Comparison of ENCODE assay signal across 27 mouse cellular contexts in genomic region chr19:6956461-6956860, GRCm38 (mm10). TPM values are rescaled to one million over a fixed set of nuclear protein-coding genes. Genes with fewer than 3 reads are reported as not detected.
DNase-seq lines count a peak whose midpoint lies in the region; ATAC-seq lines count a peak whose summit lies in the region.
"Had no signal": no experiment of that assay in that cellular context is flagged by ENCODE, and none has a peak within 500 bp of the region (broad histone marks: within the 10 kb centered on the region; RNA-seq: fewer than 3 reads in every experiment).

No protein-coding gene starts in this region.

- WGBS in heart, embryonic 10.5 days = 61% methylated on average over 9 of the region's 10 CpGs
- 85% methylated on average over 10 of the region's 10 CpGs for WGBS in hindbrain, embryonic 10.5 days
- 69% methylated on average over 10 of the region's 10 CpGs for WGBS in hindbrain, embryonic 11.5 days

- no peak overlapping the region for H3K27ac ChIP-seq in heart, embryonic 10.5 days
- H3K27ac ChIP-seq in hindbrain, embryonic 10.5 days = 0 out of 2 replicates have a peak overlapping the region, but pooled peaks have one; percentile 35
- H3K27ac ChIP-seq in hindbrain, embryonic 11.5 days (ENCODE audit: low read depth, low read length) = no peak overlapping the region
- H3K27ac ChIP-seq: embryonic facial prominence, embryonic 12.5 days; embryonic facial prominence, embryonic 15.5 days; gastrocnemius, adult 2 months; hindbrain, embryonic 14.5 days; hindbrain, postnatal 0 days had no signal

- H3K27me3 ChIP-seq in heart, embryonic 10.5 days (ENCODE audit: insufficient read depth, poor library complexity, severe bottlenecking) = no peaks in the 10 kb centered on the region
- no peaks in the 10 kb centered on the region for H3K27me3 ChIP-seq in hindbrain, embryonic 10.5 days (ENCODE audit: insufficient read depth, poor library complexity, severe bottlenecking)
- H3K27me3 ChIP-seq in hindbrain, embryonic 11.5 days (ENCODE audit: control insufficient read depth, insufficient read depth, low read length) = no peaks in the 10 kb centered on the region; the same call in 1 of the 2 replicates
- H3K27me3 ChIP-seq: embryonic facial prominence, embryonic 12.5 days; embryonic facial prominence, embryonic 15.5 days had no signal

- H3K4me3 ChIP-seq in heart, embryonic 10.5 days = no peak overlapping the region
- 0 out of 2 replicates have a peak overlapping the region, but pooled peaks have one; percentile 9 for H3K4me3 ChIP-seq in hindbrain, embryonic 10.5 days
- no peak overlapping the region for H3K4me3 ChIP-seq in hindbrain, embryonic 11.5 days (ENCODE audit: low read depth, low read length)
- H3K4me3 ChIP-seq: embryonic facial prominence, embryonic 12.5 days; embryonic facial prominence, embryonic 15.5 days; gastrocnemius, adult 2 months had no signal

- no peak overlapping the region for H3K4me2 ChIP-seq in hindbrain, embryonic 11.5 days (replicated peaks; ENCODE audit: low read depth, low read length)
- H3K4me2 ChIP-seq: embryonic facial prominence, embryonic 12.5 days; embryonic facial prominence, embryonic 15.5 days; hindbrain, embryonic 14.5 days had no signal

- peak; percentile 36 for DNase-seq in adrenal gland, adult 2 months
- no peak for DNase-seq in adrenal gland, adult 8-10 months
- DNase-seq in heart, adult 11 months = peak; percentile 93
- no peak for DNase-seq in heart, embryonic 10.5 days (ENCODE audit: low spot score)
- no peak for DNase-seq in hindbrain, embryonic 10.5 days (ENCODE audit: low spot score)
- no peak for DNase-seq in hindbrain, embryonic 11.5 days (ENCODE audit: low spot score)
- DNase-seq in ovary, adult 18-20 months (ENCODE audit: low spot score) = no peak
- DNase-seq: cerebellum, adult 11 months; cerebellum, adult 2 months; cerebellum, postnatal 25 days; forebrain, postnatal 0 days; gastrocnemius, adult 2 months; gastrocnemius, postnatal 14 days; heart, adult 18-20 months; heart, postnatal 14 days; kidney, adult 11 months; kidney, adult 8-10 months had no signal

- H3K9me3 ChIP-seq in heart, embryonic 10.5 days = no peaks in the 10 kb centered on the region
- no peaks in the 10 kb centered on the region for H3K9me3 ChIP-seq in hindbrain, embryonic 10.5 days
- no peaks in the 10 kb centered on the region for H3K9me3 ChIP-seq in hindbrain, embryonic 11.5 days (ENCODE audit: control insufficient read depth, low read length)
- H3K9me3 ChIP-seq: embryonic facial prominence, embryonic 12.5 days; embryonic facial prominence, embryonic 15.5 days; G1E had no signal

- H3K36me3 ChIP-seq in heart, embryonic 10.5 days = peaks cover 70% of the 10 kb centered on the region
- H3K36me3 ChIP-seq in hindbrain, embryonic 10.5 days = peaks cover 65% of the 10 kb centered on the region
- H3K36me3 ChIP-seq in hindbrain, embryonic 11.5 days (ENCODE audit: control insufficient read depth, insufficient read depth, low read length) = 0 out of 2 replicates have a peak, but pooled peaks cover 2% of the 10 kb centered on the region

- H3K4me1 ChIP-seq in heart, embryonic 10.5 days = peaks cover 40% of the 10 kb centered on the region
- peaks cover 27% of the 10 kb centered on the region for H3K4me1 ChIP-seq in hindbrain, embryonic 10.5 days (replicated peaks)
- H3K4me1 ChIP-seq in hindbrain, embryonic 11.5 days (replicated peaks; ENCODE audit: control insufficient read depth, insufficient read depth, low read length) = 0 out of 2 replicates have a peak, but pooled peaks cover 6% of the 10 kb centered on the region

- no peak for ATAC-seq in hindbrain, embryonic 11.5 days (ENCODE audit: low FRiP score)
- ATAC-seq: forebrain, embryonic 14.5 days; forebrain, postnatal 0 days; hindbrain, postnatal 0 days; inflammation-experienced regulatory T-cells, adult 6 months had no signal

- H3K9ac ChIP-seq in hindbrain, embryonic 11.5 days (ENCODE audit: low read depth, low read length) = no peak overlapping the region
- H3K9ac ChIP-seq: embryonic facial prominence, embryonic 12.5 days; embryonic facial prominence, embryonic 15.5 days; forebrain, postnatal 0 days; hindbrain, embryonic 14.5 days had no signal

RNA-seq across cellular contexts. Expression of gene Gpr137, which starts 14.2 kb away (rescaled TPM):
- total RNA-seq in adrenal gland, adult 2 months (2021) = 10 to 100 TPM; 47.9 to 51.5 TPM
- 202 and 223 TPM in 2 replicates for polyA plus RNA-seq in adrenal gland, adult 2 months (2012; rRNA removed)
- total RNA-seq in adrenal gland, adult 8-10 months (2022) = 10 to 100 TPM; 55.6 to 66.1 (median 63.4) TPM
- polyA plus RNA-seq in heart, embryonic 10.5 days (2016; fragmentation: Nextera tagmentation; extraction: Ambion mirVana) = 20.3 and 23.3 TPM in 2 replicates
- 31.2 and 40.9 TPM in 2 replicates for polyA plus RNA-seq in hindbrain, embryonic 10.5 days (2016; fragmentation: Nextera tagmentation; extraction: Ambion mirVana)
- polyA plus RNA-seq in hindbrain, embryonic 11.5 days (2014; fragmentation: Nextera tagmentation; extraction: Ambion mirVana) = 27.9 and 34.0 TPM in 2 replicates

RNA-seq across cellular contexts. Expression of gene Bad, which starts 14.8 kb away (rescaled TPM):
- total RNA-seq in adrenal gland, adult 2 months (2021) = 10 to 100 TPM; 44.7 to 58.7 TPM
- 91.2 and 102 TPM in 2 replicates for polyA plus RNA-seq in adrenal gland, adult 2 months (2012; rRNA removed)
- 10 to 100 TPM; 49.9 to 63.1 (median 56.6) TPM for total RNA-seq in adrenal gland, adult 8-10 months (2022)
- 61.3 and 62.0 TPM in 2 replicates for polyA plus RNA-seq in heart, embryonic 10.5 days (2016; fragmentation: Nextera tagmentation; extraction: Ambion mirVana)
- 63.1 and 75.5 TPM in 2 replicates for polyA plus RNA-seq in hindbrain, embryonic 10.5 days (2016; fragmentation: Nextera tagmentation; extraction: Ambion mirVana)
- polyA plus RNA-seq in hindbrain, embryonic 11.5 days (2014; fragmentation: Nextera tagmentation; extraction: Ambion mirVana) = 61.7 and 63.9 TPM in 2 replicates

RNA-seq across cellular contexts. Expression of gene Ppp1r14b, which starts 18.3 kb away (rescaled TPM):
- 100 to 1,000 TPM; 123 to 288 TPM for total RNA-seq in adrenal gland, adult 2 months (2021)
- polyA plus RNA-seq in adrenal gland, adult 2 months (2012; rRNA removed) = 156 and 181 TPM in 2 replicates
- total RNA-seq in adrenal gland, adult 8-10 months (2022) = 100 to 1,000 TPM; 153 to 231 (median 191) TPM
- polyA plus RNA-seq in heart, embryonic 10.5 days (2016; fragmentation: Nextera tagmentation; extraction: Ambion mirVana) = 169 and 191 TPM in 2 replicates
- polyA plus RNA-seq in hindbrain, embryonic 10.5 days (2016; fragmentation: Nextera tagmentation; extraction: Ambion mirVana) = 157 and 186 TPM in 2 replicates
- 180 and 249 TPM in 2 replicates for polyA plus RNA-seq in hindbrain, embryonic 11.5 days (2014; fragmentation: Nextera tagmentation; extraction: Ambion mirVana)

RNA-seq across cellular contexts. Expression of gene Plcb3, which starts 19.8 kb away (rescaled TPM):
- total RNA-seq in adrenal gland, adult 2 months (2021) = 10 to 100 TPM; 34.1 to 47.8 TPM
- polyA plus RNA-seq in adrenal gland, adult 2 months (2012; rRNA removed) = 69.1 and 87.1 TPM in 2 replicates
- 10 to 100 TPM; 40.1 to 83.9 (median 62.1) TPM for total RNA-seq in adrenal gland, adult 8-10 months (2022)
- 26.1 and 31.9 TPM in 2 replicates for polyA plus RNA-seq in heart, embryonic 10.5 days (2016; fragmentation: Nextera tagmentation; extraction: Ambion mirVana)
- 22.3 and 28.3 TPM in 2 replicates for polyA plus RNA-seq in hindbrain, embryonic 10.5 days (2016; fragmentation: Nextera tagmentation; extraction: Ambion mirVana)
- 14.6 and 14.8 TPM in 2 replicates for polyA plus RNA-seq in hindbrain, embryonic 11.5 days (2014; fragmentation: Nextera tagmentation; extraction: Ambion mirVana)

RNA-seq across cellular contexts. Expression of gene Kcnk4, which starts 22.1 kb away (rescaled TPM):
- under 1 TPM in 1 of 2 experiments, not detected in 1; 0.31 TPM for total RNA-seq in adrenal gland, adult 2 months (2021)
- polyA plus RNA-seq in adrenal gland, adult 2 months (2012; rRNA removed) = 0.06 TPM in 1 of 2 replicates, not detected in the other
- under 1 TPM in 2 of 4 experiments, not detected in 2; 0.14 to 0.24 TPM for total RNA-seq in adrenal gland, adult 8-10 months (2022)
- polyA plus RNA-seq in heart, embryonic 10.5 days (2016; fragmentation: Nextera tagmentation; extraction: Ambion mirVana) = 0.25 and 0.32 TPM in 2 replicates
- not detected in 2 replicates for polyA plus RNA-seq in hindbrain, embryonic 10.5 days (2016; fragmentation: Nextera tagmentation; extraction: Ambion mirVana)
- 0.18 and 0.49 TPM in 2 replicates for polyA plus RNA-seq in hindbrain, embryonic 11.5 days (2014; fragmentation: Nextera tagmentation; extraction: Ambion mirVana)
- total RNA-seq: common myeloid progenitor, adult 5-6 weeks; G1E; gastrocnemius, adult 2 months; gastrocnemius, postnatal 14 days; heart, adult 18-20 months; hematopoietic stem cell, adult 5-6 weeks had no signal
- polyA plus RNA-seq: forebrain, embryonic 11.5 days; inflammation-experienced regulatory T-cells, adult 6 months had no signal

Comparison
In these comparisons a context has a peak if more than half of its experiments do, and no peak if none do; other contexts are left out.
1. DNase-seq: peak in adrenal gland, adult 2 months (single experiment) and heart, adult 11 months (single experiment); none in adrenal gland, adult 8-10 months (single experiment), heart, embryonic 10.5 days (single experiment), hindbrain, embryonic 10.5 days (single experiment), hindbrain, embryonic 11.5 days (single experiment) and ovary, adult 18-20 months (single experiment).